Mouse (Mus musculus) forebrain, embryonic 13.5 days (tissue): ENCODE data around the gene Gsdmc4. TPM values are rescaled to one million over a fixed set of nuclear protein-coding genes. Genes with fewer than 3 reads are reported as not detected.
"Not testable (repeated sequence)": the region's sequence is repeated elsewhere in the genome, so short reads cannot be mapped to it uniquely, and the experiment has no call there.

Experiments
- ATAC-seq: fragments of 200-750 bp; cut with Nextera tagmentation; 2 replicates; pipeline ENCODE4 v1.8.0; 2017
- H3K27ac ChIP-seq: fragments of 300-500 bp; sonication (generic); 2 replicates; pipeline ENCODE4 v1.5.1; 2015; ENCODE audit warnings: inconsistent platforms, mild to moderate bottlenecking, moderate library complexity
- H3K27me3 ChIP-seq: fragments of 300-500 bp; sonication (generic); 2 replicates; pipeline ENCODE4 v1.6.1; 2015; ENCODE audit warnings: mild to moderate bottlenecking, inconsistent platforms
- H3K36me3 ChIP-seq: fragments of 300-500 bp; sonication (generic); 2 replicates; pipeline ENCODE4 v1.6.1; 2015; ENCODE audit warnings: mild to moderate bottlenecking, inconsistent platforms; ENCODE audit not compliant: poor library complexity, severe bottlenecking
- H3K4me1 ChIP-seq: fragments of 300-500 bp; sonication (generic); 2 replicates; pipeline ENCODE4 v1.6.1; 2015; ENCODE audit warnings: inconsistent platforms
- H3K4me2 ChIP-seq: fragments of 300-500 bp; sonication (generic); 2 replicates; pipeline ENCODE4 v1.6.1; 2015; ENCODE audit warnings: inconsistent platforms, mild to moderate bottlenecking, moderate library complexity
- H3K4me3 ChIP-seq: fragments of 300-500 bp; sonication (generic); 2 replicates; pipeline ENCODE4 v1.5.1; 2015; ENCODE audit warnings: mild to moderate bottlenecking, inconsistent platforms
- H3K9ac ChIP-seq: fragments of 300-500 bp; sonication (generic); 2 replicates; pipeline ENCODE4 v1.6.1; 2015; ENCODE audit warnings: mild to moderate bottlenecking, inconsistent platforms
- H3K9me3 ChIP-seq: fragments of 300-500 bp; sonication (generic); replicated peaks from 2 replicates; pipeline ENCODE4 v1.6.1; 2016; ENCODE audit warnings: inconsistent platforms
- WGBS: fragments of 180-500 bp; shearing (Covaris S2); methylation state at CpG from one replicate; pipeline ENCODE4 v1.1.7; 2015; 5-methylcytosine and 5-hydroxymethylcytosine counted together
- polyA plus RNA-seq: library from polyadenylated mRNA; unstranded; fragments of >200 nt; fragmentation: Nextera tagmentation; extraction: Ambion mirVana; gene quantifications from 2 replicates; pipeline ENCODE4 v1.2.1, GENCODE M21; 2015

Gsdmc4 gene
- not detected in 2 replicates for polyA plus RNA-seq

DNA sequence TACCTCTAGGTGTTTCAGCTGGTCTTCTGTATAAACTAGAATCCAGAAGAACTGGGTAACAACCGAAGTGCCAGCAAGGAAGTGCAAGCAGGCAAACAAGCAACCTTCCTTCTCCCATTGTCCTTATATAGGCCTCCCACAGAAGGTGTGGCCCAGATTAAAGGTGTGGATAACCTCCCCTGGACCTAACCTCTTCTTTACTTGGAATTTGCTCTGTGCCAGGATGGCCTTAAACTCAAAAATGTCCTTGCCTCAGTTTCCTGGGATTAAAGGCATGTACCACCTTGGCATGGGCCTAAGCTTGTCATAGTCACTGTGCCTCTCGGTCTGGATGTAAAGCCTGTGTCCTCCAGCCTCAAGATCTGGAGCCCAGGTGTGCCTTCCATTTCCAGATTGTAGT is at the start of gene Gsdmc4:
Gene Gsdmc4, minus strand, starts transcription at position 101 of the 400 bp plus-strand sequence.
- not testable (repeated sequence) for H3K4me1 ChIP-seq, H3K9me3 ChIP-seq, H3K27me3 ChIP-seq, H3K4me2 ChIP-seq, H3K9ac ChIP-seq, ATAC-seq, H3K36me3 ChIP-seq, H3K27ac ChIP-seq, H3K4me3 ChIP-seq
- 88% methylated on average over 2 of the region's 2 CpGs for WGBS

DNA sequence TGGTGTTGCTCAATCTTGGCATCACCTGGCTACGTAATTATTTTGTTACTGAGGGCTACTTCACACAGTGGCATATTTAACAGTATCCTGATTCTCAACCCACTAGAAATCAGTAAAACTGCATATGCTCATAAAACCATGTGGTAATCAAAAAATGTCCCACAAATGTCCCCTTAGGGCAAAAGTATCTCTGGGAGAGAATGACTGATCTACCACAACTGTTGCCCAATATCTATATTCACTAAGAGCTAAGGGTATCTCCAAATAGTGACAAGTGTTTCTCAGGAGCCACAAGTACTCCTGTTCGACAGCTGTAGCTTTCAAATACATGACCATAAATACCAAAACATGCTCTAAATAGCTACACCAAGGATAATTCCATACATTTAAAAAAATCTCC is 48.4 kb upstream of the Gsdmc4 start:
- H3K27ac ChIP-seq, result no peak overlapping the region
- no peak for ATAC-seq
- no peaks in the 10 kb centered on the region for H3K4me1 ChIP-seq
- H3K4me3 ChIP-seq, result no peak overlapping the region
- no peaks in the 10 kb centered on the region for H3K36me3 ChIP-seq
- WGBS, result 90% methylated on average over 2 of the region's 2 CpGs
- no peaks in the 10 kb centered on the region for H3K9me3 ChIP-seq
- no peak overlapping the region for H3K9ac ChIP-seq
- H3K4me2 ChIP-seq, result no peak overlapping the region
- H3K27me3 ChIP-seq, result no peaks in the 10 kb centered on the region

DNA sequence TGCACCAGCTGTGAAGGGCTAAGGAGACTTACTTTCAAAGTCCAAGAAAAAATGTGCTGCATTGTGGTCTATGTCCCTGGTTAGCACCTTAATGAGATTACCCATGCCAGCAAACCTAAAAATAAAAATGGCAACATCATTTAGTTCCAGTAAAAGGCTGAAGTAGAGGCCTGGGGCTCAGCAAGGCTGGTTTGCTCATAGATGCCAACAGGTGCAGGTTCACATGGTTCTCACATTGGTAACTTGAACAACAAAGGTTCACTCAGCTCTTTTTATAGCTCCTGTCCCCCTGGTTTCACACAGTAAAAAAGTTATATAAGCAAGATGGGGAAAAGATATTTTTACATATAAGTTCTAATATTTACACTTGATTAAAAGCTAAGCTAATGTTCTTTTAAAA is 45.5 kb upstream of the Gsdmc4 start:
- no peak for ATAC-seq
- H3K4me1 ChIP-seq, result peaks cover 5% of the 10 kb centered on the region; the same call in 1 of the 2 replicates
- H3K9me3 ChIP-seq, result no peaks in the 10 kb centered on the region
- H3K36me3 ChIP-seq, result no peaks in the 10 kb centered on the region
- H3K4me2 ChIP-seq, result no peak overlapping the region
- no peak overlapping the region for H3K27ac ChIP-seq
- H3K9ac ChIP-seq, result no peak overlapping the region
- H3K4me3 ChIP-seq, result no peak overlapping the region
- H3K27me3 ChIP-seq, result no peaks in the 10 kb centered on the region

DNA sequence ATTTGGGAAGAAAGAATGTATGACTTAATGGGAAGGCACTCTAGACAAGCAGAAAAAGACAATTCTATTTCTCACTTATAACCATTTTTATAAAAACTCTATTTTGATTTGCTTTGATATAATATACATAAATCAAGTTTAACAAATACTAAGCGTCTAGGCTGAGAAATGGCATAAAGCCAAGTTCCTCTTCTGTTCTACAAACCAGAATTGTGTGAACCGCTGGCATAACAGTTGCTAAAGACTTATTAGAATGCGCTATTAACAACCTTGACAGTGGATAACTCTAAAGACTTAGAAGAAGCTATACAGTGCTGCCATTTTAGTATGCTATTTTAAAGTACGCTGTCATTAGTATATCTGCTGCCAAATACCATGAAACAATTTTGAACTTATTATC is 41.2 kb upstream of the Gsdmc4 start:
- Histone ChIP-seq H3K4me2 (no peak overlapping the region), H3K4me3 (no peak overlapping the region), H3K9ac (no peak overlapping the region), H3K27ac (no peak overlapping the region), H3K4me1 (peaks cover 5% of the 10 kb centered on the region; the same call in 1 of the 2 replicates), H3K9me3 (no peaks in the 10 kb centered on the region), H3K27me3 (no peaks in the 10 kb centered on the region), H3K36me3 (no peaks in the 10 kb centered on the region)
- 75% methylated on average over 4 of the region's 4 CpGs for WGBS
- no peak for ATAC-seq

DNA sequence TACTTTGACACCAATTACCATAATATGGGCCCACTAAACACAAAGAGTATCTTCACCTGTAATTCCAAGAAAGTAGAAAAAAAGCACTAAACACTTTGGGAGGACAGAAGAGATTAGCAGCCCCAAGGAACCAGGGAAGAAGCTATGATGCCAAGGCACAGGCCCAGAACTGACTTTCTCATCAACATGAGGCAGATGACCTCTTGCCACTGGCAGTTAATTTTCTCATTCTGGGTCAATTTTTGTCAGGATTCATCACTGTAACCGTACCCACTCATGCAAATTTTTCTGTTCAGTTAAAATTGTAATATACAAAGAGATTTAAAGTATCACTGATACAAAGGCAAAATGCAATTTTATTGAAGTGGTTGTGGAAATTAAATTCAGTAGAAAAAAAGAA is 29.1 kb upstream of the Gsdmc4 start:
- ATAC-seq, result no peak
- WGBS, result 87% methylated on average over 1 of the region's 1 CpGs

DNA sequence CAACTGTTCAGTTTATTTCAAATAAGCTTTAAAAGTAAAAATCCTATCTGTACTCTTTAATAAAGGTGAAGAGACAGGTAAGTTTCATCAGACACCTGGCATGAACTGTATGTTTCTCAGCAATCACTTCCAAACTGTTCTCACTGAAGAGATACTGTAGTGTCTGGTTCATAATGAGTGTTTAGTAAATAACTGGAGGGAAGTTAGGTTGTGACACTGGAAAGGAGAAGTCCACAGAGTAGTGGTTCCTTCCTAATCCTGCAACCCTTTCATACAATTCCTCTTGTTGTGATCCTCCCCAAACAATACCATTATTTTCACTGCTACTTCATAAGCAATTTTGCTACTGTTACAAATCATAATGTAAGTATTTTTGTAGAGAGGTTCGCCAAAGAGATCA is 20.6 kb upstream of the Gsdmc4 start:
- Histone ChIP-seq H3K9ac (no peak overlapping the region), H3K4me3 (no peak overlapping the region), H3K27ac (no peak overlapping the region), H3K9me3 (no peaks in the 10 kb centered on the region), H3K4me1 (no peaks in the 10 kb centered on the region), H3K36me3 (peaks cover 44% of the 10 kb centered on the region), H3K4me2 (no peak overlapping the region), H3K27me3 (no peaks in the 10 kb centered on the region)
- 92% methylated on average over 1 of the region's 1 CpGs for WGBS
- no peak for ATAC-seq

More for the DNA sequence above, 29.1 kb upstream of the Gsdmc4 start:
- Histone ChIP-seq H3K9ac (no peak overlapping the region), H3K4me1 (no peaks in the 10 kb centered on the region), H3K4me2 (no peak overlapping the region), H3K27me3 (no peaks in the 10 kb centered on the region), H3K9me3 (no peaks in the 10 kb centered on the region), H3K27ac (no peak overlapping the region), H3K36me3 (peaks cover 37% of the 10 kb centered on the region), H3K4me3 (no peak overlapping the region)

DNA sequence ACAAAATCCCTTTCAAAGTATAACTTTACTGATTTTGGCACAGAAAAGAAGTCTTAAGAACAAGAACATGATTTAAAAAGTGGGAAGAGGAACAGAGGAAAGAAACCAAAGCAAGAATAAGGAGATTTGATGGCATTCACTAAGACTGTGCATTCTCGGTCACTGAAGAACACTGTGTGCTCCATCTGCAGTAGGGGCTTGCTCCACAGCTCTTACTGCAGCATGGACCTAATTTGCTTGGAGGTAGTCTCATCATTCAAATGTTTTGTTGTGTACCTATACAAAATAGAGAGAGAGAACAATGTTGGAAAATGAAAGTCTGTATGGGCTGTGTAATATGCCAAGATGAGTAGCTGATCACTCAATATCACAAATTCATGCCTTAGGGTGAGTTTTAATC is 19.3 kb upstream of the Gsdmc4 start:
- ATAC-seq, result no peak
- Histone ChIP-seq H3K9me3 (no peaks in the 10 kb centered on the region), H3K4me2 (no peak overlapping the region), H3K4me3 (no peak overlapping the region), H3K4me1 (no peaks in the 10 kb centered on the region), H3K27me3 (no peaks in the 10 kb centered on the region), H3K9ac (no peak overlapping the region), H3K27ac (no peak overlapping the region), H3K36me3 (peaks cover 40% of the 10 kb centered on the region)
- 95% methylated on average over 1 of the region's 1 CpGs for WGBS

DNA sequence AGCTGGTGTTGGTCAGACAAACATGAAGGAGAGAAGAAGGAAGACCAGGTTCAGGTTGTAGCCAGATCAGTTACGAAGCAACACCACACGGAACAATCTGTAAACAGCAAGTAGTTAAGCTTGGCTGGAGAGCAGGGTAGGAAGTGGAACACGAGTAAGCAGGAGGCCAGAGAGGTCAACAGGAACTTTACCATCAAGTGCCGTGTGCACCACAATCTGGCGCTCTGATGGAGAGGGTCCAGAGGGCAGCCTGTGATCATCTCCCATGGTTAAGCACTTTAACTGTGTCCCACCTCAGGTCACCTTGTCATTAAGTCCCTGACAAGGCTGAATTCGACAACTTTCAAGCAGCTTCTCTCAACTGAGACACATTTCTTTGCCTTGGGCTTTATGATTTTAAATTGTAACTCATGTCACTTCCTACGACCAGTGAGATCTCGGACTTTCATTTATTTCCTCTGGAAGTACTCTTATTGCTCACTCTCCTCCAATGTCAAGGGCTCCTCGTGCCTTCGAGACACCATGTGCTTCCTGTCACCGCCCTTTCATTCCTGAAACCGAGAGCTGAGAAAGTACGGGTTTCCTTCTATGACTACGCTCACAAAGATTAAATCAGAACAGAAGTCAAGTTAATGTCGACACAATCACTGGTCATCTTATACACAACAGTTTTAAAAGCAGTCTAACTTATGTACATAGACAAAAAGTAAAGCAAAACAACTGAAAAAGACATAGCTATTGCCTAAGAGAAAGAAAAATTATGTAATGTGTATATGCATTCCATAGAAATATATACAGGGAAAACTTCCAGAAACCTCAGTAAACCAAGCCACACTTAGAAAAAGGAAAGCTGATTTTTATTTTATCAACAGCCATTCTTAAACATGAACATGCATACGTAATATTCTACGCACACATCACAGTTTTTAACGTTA is 18.3 kb upstream of the Gsdmc4 start:
- ATAC-seq, result no peak
- Histone ChIP-seq H3K9me3 (no peaks in the 10 kb centered on the region), H3K4me1 (no peaks in the 10 kb centered on the region), H3K4me3 (no peak overlapping the region), H3K27me3 (no peaks in the 10 kb centered on the region), H3K9ac (no peak overlapping the region), H3K4me2 (no peak overlapping the region), H3K27ac (no peak overlapping the region), H3K36me3 (peaks cover 35% of the 10 kb centered on the region)
- WGBS, result 92% methylated on average over 18 of the region's 18 CpGs

DNA sequence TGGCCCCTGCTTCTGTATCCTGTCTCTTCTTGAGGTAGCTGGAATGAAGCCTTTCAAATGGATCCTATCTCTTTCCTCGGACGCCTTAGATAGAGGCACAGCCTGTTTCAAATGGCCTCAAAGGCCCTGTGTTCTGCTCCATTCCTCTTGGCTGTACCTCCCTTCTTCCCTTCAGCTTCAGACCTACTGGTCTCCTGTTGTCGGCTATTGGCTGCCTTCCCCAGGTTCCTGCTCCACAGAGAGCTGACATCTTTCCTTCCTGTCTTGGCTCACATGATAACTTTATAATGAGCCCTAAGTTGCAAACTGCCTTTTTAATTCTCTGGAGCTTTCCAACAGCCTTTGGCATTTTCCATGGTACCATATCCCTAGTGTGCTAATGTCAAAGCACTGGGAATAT is 14.1 kb upstream of the Gsdmc4 start:
- Histone ChIP-seq H3K27ac (no peak overlapping the region), H3K27me3 (no peaks in the 10 kb centered on the region), H3K4me1 (no peaks in the 10 kb centered on the region), H3K9me3 (no peaks in the 10 kb centered on the region), H3K4me2 (no peak overlapping the region), H3K36me3 (peaks cover 20% of the 10 kb centered on the region), H3K4me3 (no peak overlapping the region), H3K9ac (no peak overlapping the region)
- no peak for ATAC-seq
- WGBS, result 89% methylated on average over 3 of the region's 3 CpGs

DNA sequence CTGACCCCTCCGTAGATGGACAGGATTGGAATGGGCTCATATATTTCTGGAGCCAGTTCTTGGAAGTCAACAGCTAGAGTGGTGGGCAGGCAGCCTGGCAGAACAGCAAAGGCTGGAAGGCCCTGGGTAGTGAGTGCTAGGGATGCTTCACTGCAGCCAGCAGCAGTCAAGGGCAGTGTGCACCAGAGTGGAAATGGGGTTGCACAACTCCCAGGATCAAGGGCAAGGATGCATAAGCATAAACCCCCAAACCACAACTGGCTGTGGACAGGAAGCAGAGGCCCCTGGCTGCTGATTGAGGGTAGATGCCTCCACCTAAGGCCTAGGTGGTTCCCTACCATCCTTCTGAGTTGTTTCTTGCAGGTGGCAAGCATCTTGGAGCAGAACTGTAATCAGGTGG is 12.4 kb upstream of the Gsdmc4 start:
- H3K27ac ChIP-seq, result no peak overlapping the region
- peaks cover 8% of the 10 kb centered on the region; the same call in 1 of the 2 replicates for H3K36me3 ChIP-seq
- H3K27me3 ChIP-seq, result no peaks in the 10 kb centered on the region
- H3K4me3 ChIP-seq, result no peak overlapping the region
- no peak for ATAC-seq
- WGBS, result 91% methylated on average over 1 of the region's 1 CpGs
- no peaks in the 10 kb centered on the region for H3K9me3 ChIP-seq
- no peaks in the 10 kb centered on the region for H3K4me1 ChIP-seq
- H3K9ac ChIP-seq, result no peak overlapping the region
- no peak overlapping the region for H3K4me2 ChIP-seq

DNA sequence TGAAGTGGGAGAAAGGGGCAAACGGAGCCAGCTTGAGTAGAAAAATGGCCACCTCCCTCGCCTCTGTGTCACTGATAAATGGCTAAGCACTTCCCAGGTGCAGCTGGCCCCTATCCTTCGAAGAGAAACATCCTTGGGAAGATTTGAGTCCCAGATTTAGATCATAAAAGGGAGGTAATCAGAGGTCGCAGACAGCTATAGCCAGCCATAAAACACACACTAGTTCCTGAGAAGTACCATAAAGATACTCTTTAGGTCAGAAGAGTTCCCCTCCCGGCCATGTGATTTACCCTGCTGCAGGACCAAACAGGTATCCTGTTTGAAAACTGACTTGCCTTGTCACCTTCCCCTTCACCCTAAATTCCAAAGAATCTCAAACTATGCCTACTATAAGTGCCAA is 9.5 kb upstream of the Gsdmc4 start:
- not testable (repeated sequence) for H3K4me3 ChIP-seq, ATAC-seq
- 87% methylated on average over 2 of the region's 5 CpGs for WGBS

DNA sequence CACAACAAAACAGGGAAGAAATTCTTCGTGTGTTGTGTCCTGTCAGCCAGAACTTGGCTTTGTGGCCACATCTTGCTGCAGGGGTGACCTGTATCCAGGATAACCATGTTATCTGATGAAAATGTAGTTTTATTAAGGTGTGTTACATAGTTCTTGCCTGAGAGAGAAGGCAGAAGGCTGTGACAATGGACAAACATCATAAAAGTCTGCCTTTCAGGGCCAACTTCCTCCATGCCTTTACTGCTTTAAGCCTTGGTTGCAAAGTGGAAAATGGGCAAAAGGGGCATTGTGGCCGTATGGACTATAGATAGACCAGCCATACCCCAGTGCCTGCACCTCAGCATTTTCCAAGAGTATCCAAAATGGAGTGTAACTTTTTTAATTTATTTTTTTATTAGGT is 7.6 kb upstream of the Gsdmc4 start:
- not testable (repeated sequence) for H3K27me3 ChIP-seq, H3K9ac ChIP-seq, H3K36me3 ChIP-seq, H3K4me1 ChIP-seq, H3K9me3 ChIP-seq, ATAC-seq, H3K4me2 ChIP-seq, H3K4me3 ChIP-seq, H3K27ac ChIP-seq
- 80% methylated on average over 2 of the region's 2 CpGs for WGBS

More for the DNA sequence above, 9.5 kb upstream of the Gsdmc4 start:
- not testable (repeated sequence) for H3K27ac ChIP-seq, H3K27me3 ChIP-seq, H3K4me2 ChIP-seq, H3K36me3 ChIP-seq, H3K9me3 ChIP-seq, H3K4me1 ChIP-seq, H3K9ac ChIP-seq

DNA sequence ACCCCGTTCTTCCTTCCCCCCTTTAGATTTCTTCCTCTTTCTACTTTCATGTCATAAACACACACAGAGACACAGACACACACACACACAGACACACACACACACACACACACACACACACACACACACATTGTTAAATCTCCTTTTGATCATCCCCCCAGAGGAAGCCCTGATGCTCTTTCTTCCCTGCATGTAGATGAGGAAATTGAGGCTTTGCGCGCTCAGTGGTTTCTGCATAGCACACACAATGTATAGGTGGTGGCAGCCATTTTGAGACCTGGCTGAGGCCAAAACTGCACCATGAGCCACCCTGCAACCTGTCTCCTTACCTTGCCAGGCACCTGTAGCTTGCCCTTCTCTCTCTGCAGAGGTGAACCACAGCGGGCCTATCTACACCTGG is 4.5 kb upstream of the Gsdmc4 start:
- H3K4me1 ChIP-seq, ATAC-seq, H3K27me3 ChIP-seq, H3K36me3 ChIP-seq, H3K27ac ChIP-seq, H3K4me2 ChIP-seq, H3K9ac ChIP-seq, H3K4me3 ChIP-seq, H3K9me3 ChIP-seq: not testable (repeated sequence)
- 85% methylated on average over 4 of the region's 4 CpGs for WGBS
